Mouse (Mus musculus) heart, postnatal 0 days (tissue): ENCODE measurements around the gene Rilpl1.
"Not testable (repeated sequence)": the region's sequence is repeated elsewhere in the genome, so short reads cannot be mapped to it uniquely, and the experiment has no call there.

ENCODE experiments used
- CTCF ChIP-seq: IDR thresholded peaks from 2 replicates; pipeline ENCODE4 v1.5.1; 2016; ENCODE audit warnings: antibody characterized with exemption, control low read depth, low read depth
- EP300 ChIP-seq: IDR thresholded peaks from 2 replicates; pipeline ENCODE4 v1.6.1; 2016; ENCODE audit warnings: antibody characterized with exemption, low read depth

- not testable (repeated sequence) for TF ChIP-seq EP300, CTCF
Measured at GRCm38 (mm10) chr5:124500037-124500436, 31.2 kb downstream of the Rilpl1 start.
